Mouse (Mus musculus) midbrain, embryonic 15.5 days (tissue): Measurements from ENCODE around the gene Pon1. TPM values are rescaled to one million over a fixed set of nuclear protein-coding genes. Genes with fewer than 3 reads are reported as not detected.

Source experiments
- ATAC-seq: fragments of 200-750 bp; cut with Nextera tagmentation; replicated peaks from 2 replicates; pipeline ENCODE4 v1.8.0; 2017; ENCODE audit warnings: moderate TSS enrichment
- H3K27ac ChIP-seq: fragments of 300-500 bp; sonication (generic); 2 replicates; pipeline ENCODE4 v1.5.1; 2015; ENCODE audit warnings: mild to moderate bottlenecking, inconsistent platforms
- H3K27me3 ChIP-seq: fragments of 300-500 bp; sonication (generic); replicated peaks from 2 replicates; pipeline ENCODE4 v1.6.1; 2015; ENCODE audit warnings: inconsistent platforms
- H3K36me3 ChIP-seq: fragments of 300-500 bp; sonication (generic); replicated peaks from 2 replicates; pipeline ENCODE4 v1.6.1; 2015; ENCODE audit warnings: inconsistent platforms
- H3K4me1 ChIP-seq: fragments of 300-500 bp; sonication (generic); 2 replicates; pipeline ENCODE4 v1.6.1; 2015; ENCODE audit warnings: inconsistent platforms
- H3K4me2 ChIP-seq: fragments of 300-500 bp; sonication (generic); 2 replicates; pipeline ENCODE4 v1.6.1; 2015; ENCODE audit warnings: inconsistent platforms, mild to moderate bottlenecking, moderate library complexity
- H3K4me3 ChIP-seq: fragments of 300-500 bp; sonication (generic); 2 replicates; pipeline ENCODE4 v1.5.1; 2015; ENCODE audit warnings: mild to moderate bottlenecking, inconsistent platforms
- H3K9ac ChIP-seq: fragments of 300-500 bp; sonication (generic); 2 replicates; pipeline ENCODE4 v1.6.1; 2015; ENCODE audit warnings: mild to moderate bottlenecking, inconsistent platforms
- H3K9me3 ChIP-seq: fragments of 300-500 bp; sonication (generic); 2 replicates; pipeline ENCODE4 v1.6.1; 2016; ENCODE audit warnings: inconsistent platforms
- WGBS: fragments of 180-500 bp; shearing (Covaris S2); methylation state at CpG from one replicate; pipeline ENCODE4 v1.1.7; 2015; ENCODE audit warnings: mixed read lengths; 5-methylcytosine and 5-hydroxymethylcytosine counted together
- polyA plus RNA-seq: library from polyadenylated mRNA; unstranded; fragments of >200 nt; fragmentation: Nextera tagmentation; extraction: Ambion mirVana; gene quantifications from 2 replicates; pipeline ENCODE4 v1.2.1, GENCODE M21; 2015

Pon1 gene
- polyA plus RNA-seq, 1 experiment from 2014 or later, result 0.18 TPM

- no peak overlapping the region for H3K4me3 ChIP-seq
- no peaks in the 10 kb centered on the region for H3K27me3 ChIP-seq
- 83% methylated on average over 8 of the region's 8 CpGs for WGBS
- no peaks in the 10 kb centered on the region for H3K36me3 ChIP-seq
- no peak overlapping the region for H3K27ac ChIP-seq
- H3K4me1 ChIP-seq, result no peaks in the 10 kb centered on the region
- no peaks in the 10 kb centered on the region for H3K9me3 ChIP-seq
- H3K4me2 ChIP-seq, result no peak overlapping the region
- ATAC-seq, result no peak
- H3K9ac ChIP-seq, result no peak overlapping the region
These were observed 5.7 kb upstream of the Pon1 start for GRCm38 (mm10) chr6:5199376-5199905.

- Histone ChIP-seq H3K36me3 (no peaks in the 10 kb centered on the region), H3K4me3 (no peak overlapping the region), H3K27ac (no peak overlapping the region), H3K4me1 (no peaks in the 10 kb centered on the region), H3K4me2 (no peak overlapping the region), H3K9me3 (no peaks in the 10 kb centered on the region), H3K27me3 (no peaks in the 10 kb centered on the region), H3K9ac (no peak overlapping the region)
- 93% methylated on average over 5 of the region's 5 CpGs for WGBS
- ATAC-seq, result no peak
These were observed 4.8 kb upstream of the Pon1 start for GRCm38 (mm10) chr6:5198590-5198989.

- WGBS, result 91% methylated on average over 4 of the region's 4 CpGs
- no peaks in the 10 kb centered on the region for H3K27me3 ChIP-seq
- H3K9me3 ChIP-seq, result no peaks in the 10 kb centered on the region
- no peak overlapping the region for H3K27ac ChIP-seq
- ATAC-seq, result no peak
- H3K4me1 ChIP-seq, result no peaks in the 10 kb centered on the region
- H3K9ac ChIP-seq, result no peak overlapping the region
- no peaks in the 10 kb centered on the region for H3K36me3 ChIP-seq
- H3K4me2 ChIP-seq, result no peak overlapping the region
- H3K4me3 ChIP-seq, result no peak overlapping the region
These were observed 3.0 kb downstream of the Pon1 start for GRCm38 (mm10) chr6:5190761-5191160.

GRCm38 (mm10) chr6:5189507-5189906 lies 4.2 kb downstream of the Pon1 start:
- no peak overlapping the region for H3K4me2 ChIP-seq
- H3K27me3 ChIP-seq, result no peaks in the 10 kb centered on the region
- 78% methylated on average over 4 of the region's 4 CpGs for WGBS
- H3K9me3 ChIP-seq, result no peaks in the 10 kb centered on the region
- no peak for ATAC-seq
- no peak overlapping the region for H3K27ac ChIP-seq
- no peak overlapping the region for H3K4me3 ChIP-seq
- H3K4me1 ChIP-seq, result no peaks in the 10 kb centered on the region
- H3K36me3 ChIP-seq, result no peaks in the 10 kb centered on the region
- no peak overlapping the region for H3K9ac ChIP-seq

- no peak overlapping the region for H3K4me3 ChIP-seq
- no peaks in the 10 kb centered on the region for H3K36me3 ChIP-seq
- H3K9me3 ChIP-seq, result no peaks in the 10 kb centered on the region
- ATAC-seq, result no peak
- H3K27me3 ChIP-seq, result no peaks in the 10 kb centered on the region
- WGBS, result 80% methylated on average over 6 of the region's 6 CpGs
- no peak overlapping the region for H3K4me2 ChIP-seq
- no peak overlapping the region for H3K27ac ChIP-seq
- H3K9ac ChIP-seq, result no peak overlapping the region
- H3K4me1 ChIP-seq, result no peaks in the 10 kb centered on the region
These were observed 4.8 kb downstream of the Pon1 start for GRCm38 (mm10) chr6:5188938-5189337.

- 81% methylated on average over 5 of the region's 5 CpGs for WGBS
- no peaks in the 10 kb centered on the region for H3K4me1 ChIP-seq
- H3K27ac ChIP-seq, result no peak overlapping the region
- H3K4me3 ChIP-seq, result no peak overlapping the region
- no peak overlapping the region for H3K9ac ChIP-seq
- no peaks in the 10 kb centered on the region for H3K9me3 ChIP-seq
- ATAC-seq, result no peak
- H3K4me2 ChIP-seq, result no peak overlapping the region
- no peaks in the 10 kb centered on the region for H3K27me3 ChIP-seq
- H3K36me3 ChIP-seq, result no peaks in the 10 kb centered on the region
These were observed 5.7 kb downstream of the Pon1 start for GRCm38 (mm10) chr6:5188036-5188435.

- 62% methylated on average over 6 of the region's 6 CpGs for WGBS
- no peak overlapping the region for H3K9ac ChIP-seq
- H3K27me3 ChIP-seq, result no peaks in the 10 kb centered on the region
- no peak overlapping the region for H3K4me2 ChIP-seq
- ATAC-seq, result peak; percentile 50; the same call in 1 of the 2 replicates
- no peak overlapping the region for H3K4me3 ChIP-seq
- H3K9me3 ChIP-seq, result no peaks in the 10 kb centered on the region
- no peak overlapping the region for H3K27ac ChIP-seq
- H3K4me1 ChIP-seq, result no peaks in the 10 kb centered on the region
- no peaks in the 10 kb centered on the region for H3K36me3 ChIP-seq
These were observed 6.2 kb downstream of the Pon1 start for GRCm38 (mm10) chr6:5187586-5187985.

- H3K27me3 ChIP-seq, result no peaks in the 10 kb centered on the region
- WGBS, result 80% methylated on average over 7 of the region's 7 CpGs
- ATAC-seq, result no peak
These were observed 7.4 kb downstream of the Pon1 start for GRCm38 (mm10) chr6:5186229-5186950.

GRCm38 (mm10) chr6:5180645-5181044 lies 13.1 kb downstream of the Pon1 start:
- 89% methylated on average over 5 of the region's 5 CpGs for WGBS
- Histone ChIP-seq H3K36me3 (no peaks in the 10 kb centered on the region), H3K4me2 (no peak overlapping the region), H3K4me3 (no peak overlapping the region), H3K9me3 (no peaks in the 10 kb centered on the region), H3K27me3 (no peaks in the 10 kb centered on the region), H3K4me1 (peaks cover 5% of the 10 kb centered on the region; the same call in 1 of the 2 replicates), H3K9ac (no peak overlapping the region), H3K27ac (no peak overlapping the region)
- no peak for ATAC-seq

More at GRCm38 (mm10) chr6:5186229-5186950, 7.4 kb downstream of the Pon1 start:
- Histone ChIP-seq H3K4me3 (no peak overlapping the region), H3K9me3 (no peaks in the 10 kb centered on the region), H3K36me3 (no peaks in the 10 kb centered on the region), H3K4me1 (no peaks in the 10 kb centered on the region), H3K9ac (no peak overlapping the region), H3K4me2 (no peak overlapping the region), H3K27ac (no peak overlapping the region)

- ATAC-seq, result no peak
- Histone ChIP-seq H3K4me1 (peaks cover 5% of the 10 kb centered on the region; the same call in 1 of the 2 replicates), H3K36me3 (no peaks in the 10 kb centered on the region), H3K4me3 (no peak overlapping the region), H3K27me3 (no peaks in the 10 kb centered on the region), H3K27ac (no peak overlapping the region), H3K9ac (no peak overlapping the region), H3K4me2 (no peak overlapping the region), H3K9me3 (no peaks in the 10 kb centered on the region)
- 91% methylated on average over 6 of the region's 6 CpGs for WGBS
These were observed 14.6 kb downstream of the Pon1 start for GRCm38 (mm10) chr6:5179189-5179588.

- peak overlapping the region; percentile 26; the same call in 1 of the 2 replicates for H3K27ac ChIP-seq
- 29% methylated on average over 19 of the region's 19 CpGs for WGBS
These were observed 15.5 kb downstream of the Pon1 start for GRCm38 (mm10) chr6:5177967-5178891.

GRCm38 (mm10) chr6:5174179-5174812 lies 19.4 kb downstream of the Pon1 start:
- no peak overlapping the region for H3K9ac ChIP-seq
- no peak overlapping the region for H3K27ac ChIP-seq
- H3K4me2 ChIP-seq, result no peak overlapping the region
- H3K36me3 ChIP-seq, result no peaks in the 10 kb centered on the region
- no peak overlapping the region for H3K4me3 ChIP-seq
- no peak for ATAC-seq
- WGBS, result 91% methylated on average over 10 of the region's 10 CpGs
- no peaks in the 10 kb centered on the region for H3K27me3 ChIP-seq
- H3K9me3 ChIP-seq, result no peaks in the 10 kb centered on the region
- peaks cover 5% of the 10 kb centered on the region; the same call in 1 of the 2 replicates for H3K4me1 ChIP-seq

More at GRCm38 (mm10) chr6:5177967-5178891, 15.5 kb downstream of the Pon1 start:
- no peaks in the 10 kb centered on the region for H3K36me3 ChIP-seq
- no peaks in the 10 kb centered on the region for H3K9me3 ChIP-seq
- H3K9ac ChIP-seq, result peak overlapping the region; percentile 23
- peak overlapping the region; percentile 52 for H3K4me2 ChIP-seq
- ATAC-seq, result peak; percentile 85
- peak overlapping the region; percentile 30 for H3K4me3 ChIP-seq
- H3K27me3 ChIP-seq, result no peaks in the 10 kb centered on the region
- peaks cover 5% of the 10 kb centered on the region; the same call in 1 of the 2 replicates for H3K4me1 ChIP-seq
